Mouse (Mus musculus) MEL (cell line): Measurements from ENCODE around the gene B4galt1. TPM values are rescaled to one million over a fixed set of nuclear protein-coding genes. Genes with fewer than 3 reads are reported as not detected.

Source experiments
- DNase-seq: peaks from one replicate; pipeline ENCODE4 v3.0.0; 2011; ENCODE audit warnings: low read depth, low spot score
- H3K27ac ChIP-seq: 2 replicates; pipeline ENCODE4 v1.5.1; 2012; ENCODE audit warnings: low read depth, mild to moderate bottlenecking, control low read depth, low read length, moderate library complexity; ENCODE audit not compliant: control insufficient read depth
- H3K27me3 ChIP-seq, 2 experiments: fragments of 150-350 bp in 1 of 2; sonication (generic) in 1 of 2; 2 replicates each; pipeline ENCODE4 v1.6.1; 2012; ENCODE audit warnings: low read length in 2 of 2, mild to moderate bottlenecking in 2 of 2, improper control_type of control experiment in 1 of 2, moderate library complexity in 1 of 2; ENCODE audit not compliant: insufficient read depth in 2 of 2, control insufficient read depth in 1 of 2
- H3K36me3 ChIP-seq, 2 experiments: 2 replicates each; pipeline ENCODE4 v1.6.1; 2012 to 2014; ENCODE audit warnings: low read length in 2 of 2, improper control_type of control experiment in 1 of 2, inconsistent platforms in 1 of 2, mild to moderate bottlenecking in 1 of 2; ENCODE audit not compliant: insufficient read depth in 2 of 2, control insufficient read depth in 1 of 2
- H3K4me1 ChIP-seq, 2 experiments: fragments of 150-350 bp in 1 of 2; sonication (generic) in 1 of 2; 2 replicates each; pipeline ENCODE4 v1.6.1; 2012; ENCODE audit warnings: low read length in 2 of 2, improper control_type of control experiment in 1 of 2, mild to moderate bottlenecking in 1 of 2; ENCODE audit not compliant: insufficient read depth in 2 of 2, control insufficient read depth in 1 of 2
- H3K4me3 ChIP-seq, 2 experiments: fragments of 150-350 bp in 1 of 2; sonication (generic) in 1 of 2; 2 replicates each; pipeline ENCODE4 v1.5.1; 2012; ENCODE audit warnings: low read depth in 2 of 2, low read length in 2 of 2, mild to moderate bottlenecking in 2 of 2, moderate library complexity in 2 of 2, control low read depth in 1 of 2, improper control_type of control experiment in 1 of 2; ENCODE audit not compliant: control insufficient read depth in 1 of 2, insufficient read depth in 1 of 2
- H3K79me2 ChIP-seq: 2 replicates; pipeline ENCODE4 v1.6.1; 2012; ENCODE audit warnings: mild to moderate bottlenecking, low read length, moderate library complexity; ENCODE audit not compliant: control insufficient read depth, poor library complexity, insufficient read depth
- H3K9ac ChIP-seq: 2 replicates; pipeline ENCODE4 v1.6.1; 2012; ENCODE audit warnings: low read depth, mild to moderate bottlenecking, control low read depth, low read length, moderate library complexity; ENCODE audit not compliant: control insufficient read depth, poor library complexity, severe bottlenecking
- H3K9me3 ChIP-seq: fragments of 150-350 bp; sonication (generic); replicated peaks from 2 replicates; pipeline ENCODE4 v1.6.1; 2012; ENCODE audit warnings: mild to moderate bottlenecking, low read length, improper control_type of control experiment, moderate library complexity; ENCODE audit not compliant: insufficient read depth
- CHD1 ChIP-seq: IDR thresholded peaks from 2 replicates; pipeline ENCODE4 v1.6.1; 2012; ENCODE audit warnings: low read depth, mild to moderate bottlenecking, inconsistent platforms, low read length, improper control_type of control experiment
- CHD2 ChIP-seq: IDR thresholded peaks from 2 replicates; pipeline ENCODE4 v1.6.1; 2011; ENCODE audit warnings: low read length, improper control_type of control experiment
- CTCF ChIP-seq, 3 experiments: IDR thresholded peaks in 2 of 3; conservative IDR thresholded peaks in 1 of 3; 2 replicates each; pipeline ENCODE4 v1.5.1; 2011 to 2012; ENCODE audit warnings: low read length in 3 of 3, low read depth in 2 of 3, mild to moderate bottlenecking in 2 of 3, improper control_type of control experiment in 1 of 3, inconsistent platforms in 1 of 3, mixed read lengths in 1 of 3, moderate library complexity in 1 of 3; ENCODE audit not compliant: control insufficient read depth in 1 of 3, insufficient read depth in 1 of 3, poor library complexity in 1 of 3, severe bottlenecking in 1 of 3
- E2F4 ChIP-seq: IDR thresholded peaks from 2 replicates; pipeline ENCODE4 v1.6.1; 2011; ENCODE audit warnings: low read depth, low read length, improper control_type of control experiment, borderline replicate concordance
- ELF1 ChIP-seq: IDR thresholded peaks from 2 replicates; pipeline ENCODE4 v1.6.1; 2014; ENCODE audit warnings: low read depth, mild to moderate bottlenecking, inconsistent platforms, low read length, improper control_type of control experiment, moderate library complexity
- EP300 ChIP-seq, 2 experiments: IDR thresholded peaks; 2 replicates each; pipeline ENCODE4 v1.6.1; 2011; ENCODE audit warnings: improper control_type of control experiment in 2 of 2, low read length in 2 of 2, low read depth in 1 of 2, mild to moderate bottlenecking in 1 of 2
- GABPA ChIP-seq: IDR thresholded peaks from 2 replicates; pipeline ENCODE4 v1.6.1; 2012; ENCODE audit warnings: low read depth, mild to moderate bottlenecking, inconsistent platforms, low read length, improper control_type of control experiment, moderate library complexity
- GATA1 ChIP-seq: IDR thresholded peaks from 2 replicates; pipeline ENCODE4 v1.6.1; 2011; ENCODE audit warnings: low read depth, low read length, improper control_type of control experiment
- HCFC1 ChIP-seq: IDR thresholded peaks from 2 replicates; pipeline ENCODE4 v1.6.1; 2012; ENCODE audit warnings: low read depth, mild to moderate bottlenecking, inconsistent platforms, low read length, improper control_type of control experiment, moderate library complexity
- KAT2A ChIP-seq: conservative IDR thresholded peaks from 2 replicates; pipeline ENCODE4 v1.6.1; 2012; ENCODE audit warnings: low read depth, low read length, improper control_type of control experiment, inconsistent platforms
- MAX ChIP-seq: IDR thresholded peaks from 2 replicates; pipeline ENCODE4 v1.6.1; 2011; ENCODE audit warnings: low read length, improper control_type of control experiment
- MAZ ChIP-seq: IDR thresholded peaks from 2 replicates; pipeline ENCODE4 v1.6.1; 2012; ENCODE audit warnings: low read depth, mild to moderate bottlenecking, inconsistent platforms, low read length, improper control_type of control experiment
- MEF2A ChIP-seq: IDR thresholded peaks from 2 replicates; pipeline ENCODE4 v1.6.1; 2014; ENCODE audit warnings: low read depth, mild to moderate bottlenecking, inconsistent platforms, low read length, improper control_type of control experiment; ENCODE audit not compliant: poor library complexity, insufficient replicate concordance, severe bottlenecking; ENCODE audit errors: extremely low read depth
- MYB ChIP-seq: IDR thresholded peaks from 2 replicates; pipeline ENCODE4 v1.6.1; 2011; ENCODE audit warnings: mild to moderate bottlenecking, low read depth, low read length, improper control_type of control experiment
- NRF1 ChIP-seq: IDR thresholded peaks from 2 replicates; pipeline ENCODE4 v1.6.1; 2014; ENCODE audit warnings: low read depth, mild to moderate bottlenecking, inconsistent platforms, low read length, improper control_type of control experiment, moderate library complexity; ENCODE audit not compliant: poor library complexity, insufficient read depth, severe bottlenecking
- RAD21 ChIP-seq: IDR thresholded peaks from 2 replicates; pipeline ENCODE4 v1.6.1; 2011; ENCODE audit warnings: mild to moderate bottlenecking, low read depth, low read length, improper control_type of control experiment
- RCOR1 ChIP-seq: IDR thresholded peaks from 2 replicates; pipeline ENCODE4 v1.6.1; 2012; ENCODE audit warnings: low read depth, mild to moderate bottlenecking, inconsistent platforms, low read length, improper control_type of control experiment
- SIN3A ChIP-seq: IDR thresholded peaks from 2 replicates; pipeline ENCODE4 v1.6.1; 2012; ENCODE audit warnings: low read length, improper control_type of control experiment, inconsistent platforms
- SMC3 ChIP-seq: IDR thresholded peaks from 2 replicates; pipeline ENCODE4 v1.6.1; 2011; ENCODE audit warnings: low read depth, low read length, improper control_type of control experiment
- TAL1 ChIP-seq: IDR thresholded peaks from 2 replicates; pipeline ENCODE4 v1.6.1; 2012; ENCODE audit warnings: mild to moderate bottlenecking, inconsistent platforms, low read length, moderate library complexity, mixed read lengths
- TBP ChIP-seq: IDR thresholded peaks from 2 replicates; pipeline ENCODE4 v1.8.0; 2011; ENCODE audit warnings: low read depth, low read length, improper control_type of control experiment
- USF2 ChIP-seq, 2 experiments: IDR thresholded peaks; 2 replicates each; pipeline ENCODE4 v1.6.1; 2011 to 2012; ENCODE audit warnings: improper control_type of control experiment in 2 of 2, low read length in 2 of 2, borderline replicate concordance in 1 of 2, inconsistent platforms in 1 of 2, low read depth in 1 of 2, mild to moderate bottlenecking in 1 of 2; ENCODE audit not compliant: insufficient read depth in 1 of 2
- ZMIZ1 ChIP-seq: IDR thresholded peaks from 2 replicates; pipeline ENCODE4 v1.6.1; 2012; ENCODE audit warnings: low read depth, mild to moderate bottlenecking, inconsistent platforms, low read length, improper control_type of control experiment, moderate library complexity
- ZNF384 ChIP-seq: IDR thresholded peaks from 2 replicates; pipeline ENCODE4 v1.6.1; 2012; ENCODE audit warnings: low read depth, mild to moderate bottlenecking, inconsistent platforms, low read length, improper control_type of control experiment
- polyA plus RNA-seq, 2 experiments: library from polyadenylated mRNA; stranded (reverse) in 1 of 2; unstranded in 1 of 2; fragments of >175 nt in 1 of 2; fragments of >200 nt in 1 of 2; gene quantifications; 2 replicates each; pipeline versions ENCODE4 v1.2.1 to v1.2.4; 2012; ENCODE audit warnings: low replicate concordance in 2 of 2, low read depth in 1 of 2; ENCODE audit not compliant: insufficient read length in 2 of 2, insufficient read depth in 1 of 2, missing spikeins in 1 of 2
- total RNA-seq: library from RNA; depleted of rRNA; stranded (reverse); fragments of 300-350 nt; gene quantifications from 2 replicates; pipeline ENCODE4 v1.2.3, GENCODE M21; 2012

B4galt1 gene
- total and polyA plus RNA-seq, 3 experiments, result 10.8 to 22.5 TPM; not detected in 1

GRCm38 (mm10) chr4:40884282-40885165 lies 30.7 kb upstream of the B4galt1 start:
- H3K27me3 ChIP-seq, result peaks cover 0 to 1% of the 10 kb centered on the region in 2 experiments; a peak in 1 of 4 replicates
- no peak overlapping the region for H3K9ac ChIP-seq
- H3K79me2 ChIP-seq, result no peaks in the 10 kb centered on the region

GRCm38 (mm10) chr4:40883200-40883599 lies 29.4 kb upstream of the B4galt1 start:
- no peak overlapping the region for H3K27ac ChIP-seq
- DNase-seq, result no peak
- no peak overlapping the region for H3K9ac ChIP-seq
- H3K27me3 ChIP-seq, result peaks cover 0 to 1% of the 10 kb centered on the region in 2 experiments; a peak in 1 of 4 replicates
- H3K9me3 ChIP-seq, result no peaks in the 10 kb centered on the region
- no peaks in the 10 kb centered on the region for H3K79me2 ChIP-seq
- H3K4me3 ChIP-seq, result no peak overlapping the region
- no peaks in the 10 kb centered on the region for H3K36me3 ChIP-seq
- TF ChIP-seq USF2 (IDR thresholded peaks at IDR 0.05; ENCODE audit: borderline replicate concordance in 1 of 2, insufficient read depth in 1 of 2, low read depth in 1 of 2, low read length in 2 of 2), result no peak
- TF ChIP-seq CHD1, result no peak
- TF ChIP-seq GABPA, result no peak
- no peak for TF ChIP-seq HCFC1
- no peak for TF ChIP-seq E2F4
- no peak for TF ChIP-seq TBP
- no peak for TF ChIP-seq RCOR1
- TF ChIP-seq ZNF384, result no peak
- TF ChIP-seq MAZ, result no peak
- no peak for TF ChIP-seq SIN3A
- TF ChIP-seq GATA1, result no peak
- no peak for TF ChIP-seq SMC3
- TF ChIP-seq RAD21, result no peak
- no peak for TF ChIP-seq NRF1
- no peak for TF ChIP-seq ZMIZ1
- no peak for TF ChIP-seq TAL1
- no peak for TF ChIP-seq EP300 (IDR thresholded peaks at IDR 0.05; ENCODE audit: low read depth in 1 of 2, low read length in 2 of 2)
- TF ChIP-seq MAX, result no peak
- no peak for TF ChIP-seq CHD2
- no peak for TF ChIP-seq MEF2A
- H3K4me1 ChIP-seq, result no peaks in the 10 kb centered on the region

More at GRCm38 (mm10) chr4:40884282-40885165, 30.7 kb upstream of the B4galt1 start:
- Histone ChIP-seq H3K4me3 (no peak overlapping the region), H3K27ac (no peak overlapping the region), H3K9me3 (no peaks in the 10 kb centered on the region), H3K36me3 (no peaks in the 10 kb centered on the region), H3K4me1 (no peaks in the 10 kb centered on the region)
- TF ChIP-seq ELF1, result no peak
- no peak for TF ChIP-seq MEF2A
- TF ChIP-seq RCOR1, result no peak
- no peak for TF ChIP-seq CTCF (IDR thresholded peaks at IDR 0.05 in 2 of 3, conservative IDR thresholded peaks at IDR 0.05 in 1 of 3; ENCODE audit: control insufficient read depth in 1 of 3, insufficient read depth in 1 of 3, low read depth in 2 of 3, low read length in 3 of 3, poor library complexity in 1 of 3, severe bottlenecking in 1 of 3)
- no peak for TF ChIP-seq KAT2A
- no peak for TF ChIP-seq CHD1
- no peak for TF ChIP-seq MAX
- no peak for TF ChIP-seq SIN3A
- no peak for TF ChIP-seq MYB
- no peak for TF ChIP-seq GATA1
- no peak for DNase-seq
